In the genomic region with DNA sequence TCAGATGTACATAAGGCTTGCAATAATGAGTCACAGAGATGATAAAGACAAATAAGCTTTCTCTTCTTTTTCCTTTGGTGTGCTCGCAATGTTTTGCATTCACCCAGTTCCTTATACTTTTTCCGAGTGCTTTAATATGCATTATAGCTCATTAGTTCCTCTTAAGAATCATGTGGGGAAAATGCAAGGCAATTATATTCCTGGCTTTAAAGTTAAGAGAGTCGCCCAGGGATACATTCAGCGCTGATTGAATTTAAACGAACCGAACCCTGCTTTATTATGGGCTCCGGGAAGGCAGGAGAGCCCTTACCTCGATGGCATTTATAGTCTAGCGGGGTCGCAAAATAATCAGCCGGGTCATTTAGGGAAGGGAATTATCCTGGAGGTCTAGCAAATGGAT, we compare ENCODE assay signal across 8 mouse cellular contexts. TPM values are rescaled to one million over a fixed set of nuclear protein-coding genes. Genes with fewer than 3 reads are reported as not detected.
DNase-seq lines count a peak whose midpoint lies in the region; ATAC-seq and TF ChIP-seq lines count a peak whose summit lies in the region.

No protein-coding gene starts in this region.

- intact Hi-C loops in gastrocnemius, adult 2 months (cut with DNase I): loop anchor here (5.0 kb wide), 1 partner anchor 95 kb away; the partner anchor contains the start of gene Mgll
- intact Hi-C loops in gastrocnemius, postnatal 14 days (cut with DNase I; ENCODE audit: low total_unique reads): no loop called here

- H3K9me3 ChIP-seq in limb, embryonic 15.5 days: no peaks in the 10 kb centered on the region
- H3K9me3 ChIP-seq in stomach, postnatal 0 days (ENCODE audit: control insufficient read depth, low read length): no peaks in the 10 kb centered on the region

- no peak for DNase-seq in gastrocnemius, adult 2 months
- DNase-seq in gastrocnemius, postnatal 14 days: no peak
- DNase-seq in testis, postnatal 14 days (ENCODE audit: low spot score): no peak
- DNase-seq in stomach, postnatal 0 days (ENCODE audit: low spot score): no peak
- DNase-seq in embryo, embryonic 10 days (ENCODE audit: low spot score): no peak
- no peak for DNase-seq in adrenal gland, postnatal 36 days

- H3K27ac ChIP-seq in gastrocnemius, adult 2 months: peak overlapping the region; percentile 96
- H3K27ac ChIP-seq in testis, adult 2 months (ENCODE audit: control insufficient read depth, insufficient read depth, low read depth, low read length): peak overlapping the region; percentile 26
- H3K27ac ChIP-seq in limb, embryonic 15.5 days: no peak overlapping the region
- peak overlapping the region; percentile 45; the same call in 1 of the 2 replicates for H3K27ac ChIP-seq in stomach, postnatal 0 days (replicated peaks)

- TF ChIP-seq CTCF in gastrocnemius, adult 2 months (IDR thresholded peaks at IDR 0.05): no peak
- TF ChIP-seq CTCF in testis, adult 2 months (IDR thresholded peaks at IDR 0.05; ENCODE audit: control insufficient read depth, insufficient read depth, insufficient replicate concordance, low read depth, low read length): no peak
- no peak for TF ChIP-seq CTCF in stomach, postnatal 0 days (IDR thresholded peaks at IDR 0.05; ENCODE audit: low read depth)

- no peaks in the 10 kb centered on the region for H3K36me3 ChIP-seq in testis, adult 2 months (ENCODE audit: control insufficient read depth, insufficient read depth, low read length)
- H3K36me3 ChIP-seq in limb, embryonic 15.5 days: no peaks in the 10 kb centered on the region
- no peaks in the 10 kb centered on the region for H3K36me3 ChIP-seq in stomach, postnatal 0 days (ENCODE audit: control insufficient read depth, insufficient read depth, low read length)

- no peaks in the 10 kb centered on the region for H3K27me3 ChIP-seq in testis, adult 2 months (ENCODE audit: control insufficient read depth, insufficient read depth, low read length)
- 0 out of 2 replicates have a peak, but pooled peaks cover 4% of the 10 kb centered on the region for H3K27me3 ChIP-seq in limb, embryonic 15.5 days
- H3K27me3 ChIP-seq in stomach, postnatal 0 days (ENCODE audit: control insufficient read depth, insufficient read depth, low read length): no peaks in the 10 kb centered on the region

- TF ChIP-seq EP300 in stomach, postnatal 0 days (optimal IDR thresholded peaks at IDR 0.05): no peak

- TF ChIP-seq POLR2A in testis, adult 2 months (IDR thresholded peaks at IDR 0.05; ENCODE audit: control insufficient read depth, low read depth, low read length): no peak

- peak overlapping the region; percentile 77 for H3K4me3 ChIP-seq in gastrocnemius, adult 2 months
- peak overlapping the region; percentile 82 for H3K4me3 ChIP-seq in testis, adult 2 months (ENCODE audit: control insufficient read depth, low read depth, low read length)
- H3K4me3 ChIP-seq in limb, embryonic 15.5 days: peak overlapping the region; percentile 47
- H3K4me3 ChIP-seq in stomach, postnatal 0 days (ENCODE audit: low read depth, low read length): peak overlapping the region; percentile 47

- no peak for ATAC-seq in limb, embryonic 15.5 days (ENCODE audit: insufficient number of reproducible peaks, low FRiP score, low TSS enrichment, low read depth)
- ATAC-seq in stomach, postnatal 0 days (ENCODE audit: low FRiP score, low TSS enrichment): no peak

- peak overlapping the region; percentile 96 for H3K4me2 ChIP-seq in limb, embryonic 15.5 days
- peak overlapping the region; percentile 91 for H3K4me2 ChIP-seq in stomach, postnatal 0 days (replicated peaks; ENCODE audit: low read depth)

- WGBS in limb, embryonic 15.5 days: 11% methylated on average over 11 of the region's 11 CpGs
- whole genome bisulfite sequencing in stomach, postnatal 0 days: 17% methylated on average over 11 of the region's 11 CpGs

- no peaks in the 10 kb centered on the region; the same call in 1 of the 2 replicates for H3K4me1 ChIP-seq in testis, adult 2 months (ENCODE audit: control insufficient read depth, insufficient read depth, low read length)
- peaks cover 10% of the 10 kb centered on the region; the same call in 1 of the 2 replicates for H3K4me1 ChIP-seq in limb, embryonic 15.5 days
- 0 out of 2 replicates have a peak, but pooled peaks cover 3% of the 10 kb centered on the region for H3K4me1 ChIP-seq in stomach, postnatal 0 days (replicated peaks; ENCODE audit: control insufficient read depth, insufficient read depth)

- peak overlapping the region; percentile 34; the same call in 1 of the 2 replicates for H3K9ac ChIP-seq in limb, embryonic 15.5 days
- H3K9ac ChIP-seq in stomach, postnatal 0 days (ENCODE audit: low read length): peak overlapping the region; percentile 59

RNA-seq across cellular contexts. Expression of gene Kbtbd12, which starts 10.8 kb away (rescaled TPM):
- total RNA-seq in gastrocnemius, adult 2 months (2021): 10 to 100 TPM; 71.2 to 96.1 TPM
- 10 to 100 TPM; 42.3 to 44.3 TPM for total RNA-seq in gastrocnemius, postnatal 14 days (2021)
- polyA plus RNA-seq in testis, adult 2 months (2012; rRNA removed): 0.70 and 0.83 TPM in 2 replicates
- 1.4 and 5.3 TPM in 2 replicates for polyA plus RNA-seq in limb, embryonic 15.5 days (2015; fragmentation: Nextera tagmentation; extraction: Ambion mirVana)
- 0.28 and 0.62 TPM in 2 replicates for polyA plus RNA-seq in stomach, postnatal 0 days (2015; fragmentation: Nextera tagmentation; extraction: Ambion mirVana)
- total RNA-seq in adrenal gland, postnatal 36 days (2021): 1 to 10 TPM in 1 of 2 experiments, under 1 TPM in 1; 0.46 to 3.3 TPM

Comparison
In these comparisons a context has a peak if more than half of its experiments do, and no peak if none do; other contexts are left out.
1. RNA of gene Kbtbd12, which starts 10.8 kb away (total RNA-seq): 71.2 to 96.1 TPM in gastrocnemius, adult 2 months and 42.3 to 44.3 TPM in gastrocnemius, postnatal 14 days; 0.46 to 3.3 TPM in adrenal gland, postnatal 36 days; every median in the first group is over 10 times any median in the second.
2. Peak in every context shown above with its lines, with median percentiles within 50 percentile points of each other: H3K4me3 ChIP-seq.